Mouse (Mus musculus): Measurements from ENCODE around the gene Psmb7.

Gene Psmb7

DNA sequence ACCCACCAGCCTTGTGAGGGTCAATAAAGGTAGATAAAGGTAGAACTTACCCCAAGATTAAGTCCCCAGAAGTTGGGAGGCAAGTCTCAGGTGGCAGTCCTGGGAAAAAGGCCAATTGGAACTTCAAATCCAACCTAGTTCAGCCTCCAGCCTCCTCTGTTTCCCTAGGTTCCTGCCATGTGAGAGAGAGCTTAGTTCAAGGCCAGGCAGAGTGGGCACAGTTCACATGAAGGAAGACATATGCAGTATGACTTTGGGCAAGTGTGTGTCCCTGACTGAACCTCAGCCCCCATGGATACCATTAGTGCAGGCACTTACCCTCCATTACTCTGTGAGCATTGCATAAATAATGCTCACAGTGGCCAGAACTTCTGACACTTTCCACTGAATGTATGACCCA lies 98.2 kb downstream of the Psmb7 start:
- DNase-seq (ENCODE audit: low read depth, low spot score), result no peak

DNA sequence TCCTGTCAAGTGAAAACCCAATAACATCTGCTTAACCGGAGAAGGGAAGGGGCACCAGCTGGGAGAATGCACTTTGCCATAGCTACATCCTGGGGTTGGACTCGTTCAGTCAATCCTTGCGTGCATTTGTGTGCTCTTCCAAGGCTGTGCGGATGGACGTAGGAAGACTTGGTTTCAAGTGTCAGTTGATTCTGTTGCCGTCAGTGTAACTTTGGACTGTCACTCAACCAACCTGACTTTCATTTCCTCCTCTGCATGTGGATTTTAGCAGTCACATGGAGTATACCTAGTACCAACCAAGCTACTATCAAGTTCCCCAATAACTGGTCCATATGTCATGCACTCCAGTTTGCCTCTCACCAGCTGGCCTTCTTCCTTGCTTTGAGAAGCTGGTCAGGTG lies 98.9 kb downstream of the Psmb7 start:
- DNase-seq (ENCODE audit: low read depth, low spot score), result no peak

DNA sequence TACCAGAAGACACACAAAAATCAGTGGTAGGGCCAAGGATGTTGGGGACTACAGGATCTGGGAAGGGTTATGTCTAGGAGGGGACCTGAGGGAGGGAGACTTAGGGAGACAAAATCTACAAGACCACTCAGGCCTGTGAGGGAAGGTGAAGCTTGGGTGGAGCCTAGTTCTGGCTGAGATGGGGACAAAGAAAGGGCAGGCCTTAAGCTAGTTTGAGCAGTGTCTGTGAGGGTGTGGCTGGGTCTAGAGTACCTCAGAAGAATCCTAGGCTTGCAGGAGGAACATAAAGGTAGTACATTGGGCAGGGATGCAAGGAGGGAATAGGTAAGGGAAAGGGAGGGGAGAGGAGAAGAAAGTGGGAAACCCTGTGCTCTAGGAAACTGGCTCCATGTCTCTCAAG lies 99.5 kb downstream of the Psmb7 start:
- DNase-seq (ENCODE audit: low read depth, low spot score), result no peak

GRCm38 (mm10) chr2:38543158-38543557 lies 100.7 kb downstream of the Psmb7 start:
- no peak for DNase-seq (ENCODE audit: low read depth, low spot score)

DNA sequence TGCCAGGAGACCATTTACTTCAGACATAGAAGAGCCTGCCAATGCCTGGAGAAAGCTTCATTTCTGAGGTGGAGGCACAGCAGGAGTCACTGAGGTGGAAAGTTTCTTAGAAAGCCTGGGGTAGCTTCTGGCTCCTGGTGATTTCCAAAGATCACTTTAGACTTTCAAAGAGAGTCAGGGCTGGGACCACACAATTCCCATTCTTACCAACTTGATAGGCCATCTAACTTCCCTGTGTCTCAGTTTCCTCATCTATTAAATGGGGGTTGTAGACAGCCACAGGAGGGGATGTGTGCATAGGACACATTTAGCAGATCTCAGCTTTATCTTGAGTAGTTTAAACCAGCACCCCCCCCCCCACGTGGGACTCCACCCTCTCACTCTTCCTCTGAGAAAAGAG lies 101.5 kb downstream of the Psmb7 start:
- no peak for DNase-seq (ENCODE audit: low read depth, low spot score)

DNA sequence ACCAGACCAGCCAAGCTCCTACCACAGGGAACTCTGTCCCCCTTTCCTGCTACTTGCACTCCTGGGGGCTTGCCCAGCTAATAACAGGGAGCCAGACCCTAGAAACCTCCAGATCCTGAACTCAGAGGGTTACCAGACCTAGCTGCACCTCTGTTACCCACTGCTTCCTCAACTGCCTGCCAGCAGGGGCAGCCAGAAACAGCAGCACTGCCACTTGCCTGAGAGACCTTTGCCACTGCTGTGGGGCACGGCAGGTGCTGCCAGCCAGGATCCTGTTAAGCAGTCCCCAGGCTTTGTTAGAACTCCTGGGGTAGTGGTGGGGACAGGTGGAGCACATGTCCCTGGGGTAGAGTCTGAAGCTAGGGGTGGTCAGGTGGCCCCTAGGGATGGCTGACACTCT lies 102.3 kb downstream of the Psmb7 start:
- DNase-seq (ENCODE audit: low read depth, low spot score), result no peak

DNA sequence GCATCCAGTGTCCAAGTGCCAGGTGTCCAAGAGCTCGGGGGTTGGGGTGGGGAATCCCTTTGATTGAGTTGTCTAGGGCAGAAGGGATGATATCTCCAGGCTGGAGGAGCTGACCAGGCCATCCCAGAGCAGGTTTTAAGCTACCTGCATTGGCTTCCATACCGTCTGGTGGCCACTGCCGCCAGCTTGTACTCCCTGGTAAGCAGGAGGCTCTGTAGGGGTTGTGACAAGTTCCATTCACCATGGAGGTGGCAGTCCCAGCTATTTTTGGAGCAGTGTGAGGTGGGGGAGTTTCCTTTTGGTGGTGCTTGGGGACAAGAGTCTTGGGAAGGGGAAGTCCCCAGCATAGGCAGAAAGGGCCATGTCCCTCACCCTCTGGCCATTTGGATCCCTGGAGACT lies 102.8 kb downstream of the Psmb7 start:
- no peak for DNase-seq (ENCODE audit: low read depth, low spot score)

GRCm38 (mm10) chr2:38540666-38541065 lies 103.2 kb downstream of the Psmb7 start:
- no peak for DNase-seq (ENCODE audit: low read depth, low spot score)

DNA sequence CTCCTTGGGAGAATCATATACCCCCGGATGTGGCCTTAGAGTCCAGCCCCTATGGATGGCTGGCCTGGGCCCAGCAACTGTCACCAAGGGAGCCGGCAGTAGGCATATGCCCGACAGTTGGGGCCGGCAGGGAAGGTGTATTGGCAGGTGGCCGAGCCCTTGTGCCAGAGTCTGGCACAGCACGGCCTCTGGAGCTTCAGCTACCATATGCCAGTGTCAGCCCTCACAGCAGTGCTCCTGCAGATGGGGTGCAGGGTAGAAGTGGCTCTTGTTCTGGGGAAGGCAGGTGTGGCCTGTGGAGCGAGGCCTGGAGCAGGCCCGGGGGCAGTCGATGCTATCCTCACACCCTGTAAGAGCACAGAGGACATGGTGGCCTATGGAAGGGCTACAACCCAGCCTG lies 104.2 kb downstream of the Psmb7 start:
- DNase-seq (ENCODE audit: low read depth, low spot score), result no peak

All from brain, embryonic 18.5 days (tissue).